Mouse (Mus musculus): ENCODE data around the gene Olfr476. TPM values are rescaled to one million over a fixed set of nuclear protein-coding genes. Genes with fewer than 3 reads are reported as not detected.
"Not testable (repeated sequence)": the region's sequence is repeated elsewhere in the genome, so short reads cannot be mapped to it uniquely, and the experiment has no call there.

The Olfr476 gene
- not detected for polyA plus RNA-seq (2012; fragmentation: generic; extraction: Trizol)
- long read RNA-seq, experiment 1 = 0 reads
- long read RNA-seq, experiment 2 = 0 reads

DNA sequence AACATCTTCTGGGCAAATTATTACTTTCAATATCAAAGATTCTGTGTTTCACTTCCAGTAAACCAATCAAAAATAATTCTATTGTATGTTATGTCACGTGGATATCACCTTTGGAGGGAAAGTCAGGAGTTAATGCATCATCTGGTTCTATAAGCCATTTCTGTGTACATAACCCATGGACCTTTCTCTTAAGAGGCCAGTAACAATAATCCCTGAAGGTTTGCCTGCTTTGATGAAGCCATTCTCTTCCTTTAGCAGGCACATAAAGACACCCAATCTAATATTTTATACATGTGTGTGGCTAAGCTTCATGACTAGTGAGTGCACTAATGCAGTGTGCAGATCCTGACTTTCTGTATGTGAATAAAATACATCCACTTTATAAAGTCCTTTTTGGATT, at the start of gene Olfr476:
TSS of gene Olfr476 (plus strand) at position 301 of the 400 bp plus-strand sequence.
- no peaks in the 10 kb centered on the region for H3K79me2 ChIP-seq (ENCODE audit: control insufficient read depth, insufficient read depth)
- H3K4me3 ChIP-seq (ENCODE audit: insufficient read depth, poor library complexity, severe bottlenecking) = no peak within 1 kb of the TSS
- no peak within 1 kb of the TSS for H3ac ChIP-seq (ENCODE audit: control insufficient read depth, insufficient read length, low read depth)
- no peaks in the 10 kb centered on the region for H3K79me3 ChIP-seq (ENCODE audit: low read depth)
- no peaks in the 10 kb centered on the region for H3K36me3 ChIP-seq (ENCODE audit: control insufficient read depth, insufficient read depth)
- no peaks in the 10 kb centered on the region for H3K27me3 ChIP-seq (ENCODE audit: control insufficient read depth, insufficient read depth, insufficient read length)
- no peak for TF ChIP-seq CEBPB (IDR thresholded peaks at IDR 0.05; ENCODE audit: low read depth)
- TF ChIP-seq FOSL1 (IDR thresholded peaks at IDR 0.05; ENCODE audit: insufficient read depth, low read length, poor library complexity, severe bottlenecking) = no peak
- no peak for TF ChIP-seq MAX (IDR thresholded peaks at IDR 0.05)
- no peak for TF ChIP-seq MYOD1 (IDR thresholded peaks at IDR 0.05; ENCODE audit: control insufficient read depth, insufficient read length, low read depth)
- TF ChIP-seq USF1 (IDR thresholded peaks at IDR 0.05; ENCODE audit: low read depth) = no peak
- TF ChIP-seq MYOG (IDR thresholded peaks at IDR 0.05; ENCODE audit: control insufficient read depth, extremely low read depth, insufficient read length) = no peak
- no peak for TF ChIP-seq CTCF (IDR thresholded peaks at IDR 0.05; ENCODE audit: control insufficient read depth, insufficient read depth, insufficient read length)

DNA sequence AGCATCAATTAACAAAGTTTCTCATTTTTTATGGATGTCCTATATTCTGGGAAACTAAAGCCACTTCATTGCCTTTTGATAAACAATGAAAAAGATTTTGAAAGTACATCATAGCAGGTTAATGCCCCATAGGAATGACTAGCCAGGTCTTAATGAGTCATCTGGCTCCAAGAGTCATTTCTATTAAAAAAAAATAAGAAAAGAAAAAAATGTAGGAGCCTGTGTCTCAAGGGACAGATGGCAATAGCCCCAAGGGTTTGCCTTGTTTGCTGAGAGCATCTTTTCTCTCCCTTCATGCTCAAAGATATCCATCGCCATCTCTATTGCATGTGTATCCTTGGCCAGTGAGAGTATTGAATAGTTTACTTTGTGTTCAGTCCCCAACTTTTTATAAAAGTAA, 34.5 kb upstream of the Olfr476 start, which contains the start of gene Olfr473:
TSS of gene Olfr473 (plus strand) at position 301 of the 400 bp plus-strand sequence.
- no peak within 1 kb of the TSS for H3ac ChIP-seq (ENCODE audit: control insufficient read depth, insufficient read length, low read depth)
- H3K4me3 ChIP-seq (ENCODE audit: insufficient read depth, poor library complexity, severe bottlenecking) = no peak within 1 kb of the TSS
- no peak for TF ChIP-seq USF1 (IDR thresholded peaks at IDR 0.05; ENCODE audit: low read depth)
- no peaks in the 10 kb centered on the region for H3K79me3 ChIP-seq (ENCODE audit: low read depth)
- no peaks in the 10 kb centered on the region for H3K36me3 ChIP-seq (ENCODE audit: control insufficient read depth, insufficient read depth)
- H3K27me3 ChIP-seq (ENCODE audit: control insufficient read depth, insufficient read depth, insufficient read length) = no peaks in the 10 kb centered on the region
- H3K79me2 ChIP-seq (ENCODE audit: control insufficient read depth, insufficient read depth) = no peaks in the 10 kb centered on the region

DNA sequence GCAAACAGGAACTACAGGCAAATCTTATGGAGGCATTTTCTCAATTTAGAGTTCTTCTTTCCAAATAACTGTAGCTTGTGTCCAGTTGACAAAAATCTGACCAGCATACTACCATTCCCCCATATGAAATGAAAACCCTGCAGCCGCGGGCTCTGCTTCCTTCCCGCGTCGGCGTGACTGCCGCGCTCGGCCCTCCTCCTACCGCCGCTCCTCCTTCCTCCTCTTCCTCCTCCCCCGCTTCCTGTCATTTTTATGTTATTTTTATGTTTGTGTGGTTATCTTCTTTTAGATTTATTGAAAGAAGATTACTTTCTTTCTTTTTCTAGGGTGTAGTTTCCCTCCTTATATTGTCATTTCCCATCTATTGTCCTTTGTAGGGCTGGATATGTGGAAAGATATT, 12.1 kb upstream of the Olfr476 start:
- H3K27me3 ChIP-seq (ENCODE audit: control insufficient read depth, insufficient read depth, insufficient read length); H3K36me3 ChIP-seq (ENCODE audit: control insufficient read depth, insufficient read depth); H3ac ChIP-seq (ENCODE audit: control insufficient read depth, insufficient read length, low read depth); H3K79me2 ChIP-seq (ENCODE audit: control insufficient read depth, insufficient read depth); H3K79me3 ChIP-seq (ENCODE audit: low read depth); H3K4me3 ChIP-seq (ENCODE audit: insufficient read depth, poor library complexity, severe bottlenecking): not testable (repeated sequence)

- Histone ChIP-seq H3ac (ENCODE audit: control insufficient read depth, insufficient read length, low read depth) (no peak within 1 kb of the TSS), H3K4me3 (ENCODE audit: insufficient read depth, poor library complexity, severe bottlenecking) (no peak within 1 kb of the TSS), H3K79me3 (ENCODE audit: low read depth) (no peaks in the 10 kb centered on the region), H3K36me3 (ENCODE audit: control insufficient read depth, insufficient read depth) (no peaks in the 10 kb centered on the region), H3K79me2 (ENCODE audit: control insufficient read depth, insufficient read depth) (no peaks in the 10 kb centered on the region), H3K27me3 (ENCODE audit: control insufficient read depth, insufficient read depth, insufficient read length) (no peaks in the 10 kb centered on the region)
- no peak for TF ChIP-seq FOSL1 (IDR thresholded peaks at IDR 0.05; ENCODE audit: insufficient read depth, low read length, poor library complexity, severe bottlenecking)
- no peak for TF ChIP-seq MAX (IDR thresholded peaks at IDR 0.05)
Observed at GRCm38 (mm10) chr7:107954343-107954742, 10.3 kb upstream of the Olfr476 start, which contains the start of gene Olfr474. TSS of gene Olfr474 (plus strand) at chr7:107954643.

- TF ChIP-seq MYOD1 (IDR thresholded peaks at IDR 0.05; ENCODE audit: control insufficient read depth, insufficient read length, low read depth) = no peak
- TF ChIP-seq CEBPB (IDR thresholded peaks at IDR 0.05; ENCODE audit: low read depth) = no peak
- TF ChIP-seq USF1 (IDR thresholded peaks at IDR 0.05; ENCODE audit: low read depth) = no peak
- no peak for TF ChIP-seq CTCF (IDR thresholded peaks at IDR 0.05; ENCODE audit: control insufficient read depth, insufficient read depth, insufficient read length)
- TF ChIP-seq FOSL1 (IDR thresholded peaks at IDR 0.05; ENCODE audit: insufficient read depth, low read length, poor library complexity, severe bottlenecking) = no peak
- TF ChIP-seq MYOG (IDR thresholded peaks at IDR 0.05; ENCODE audit: control insufficient read depth, extremely low read depth, insufficient read length) = no peak
- no peak for TF ChIP-seq MAX (IDR thresholded peaks at IDR 0.05)
- no peaks in the 10 kb centered on the region for H3K79me2 ChIP-seq (ENCODE audit: control insufficient read depth, insufficient read depth)
- H3K4me3 ChIP-seq (ENCODE audit: insufficient read depth, poor library complexity, severe bottlenecking) = no peak within 1 kb of the TSS
- no peaks in the 10 kb centered on the region for H3K79me3 ChIP-seq (ENCODE audit: low read depth)
- no peaks in the 10 kb centered on the region for H3K27me3 ChIP-seq (ENCODE audit: control insufficient read depth, insufficient read depth, insufficient read length)
- no peak within 1 kb of the TSS for H3ac ChIP-seq (ENCODE audit: control insufficient read depth, insufficient read length, low read depth)
- H3K36me3 ChIP-seq (ENCODE audit: control insufficient read depth, insufficient read depth) = no peaks in the 10 kb centered on the region
Observed at GRCm38 (mm10) chr7:107986393-107986792, 21.8 kb downstream of the Olfr476 start, which contains the start of gene Olfr477. TSS of gene Olfr477 (plus strand) at chr7:107986693.

DNA sequence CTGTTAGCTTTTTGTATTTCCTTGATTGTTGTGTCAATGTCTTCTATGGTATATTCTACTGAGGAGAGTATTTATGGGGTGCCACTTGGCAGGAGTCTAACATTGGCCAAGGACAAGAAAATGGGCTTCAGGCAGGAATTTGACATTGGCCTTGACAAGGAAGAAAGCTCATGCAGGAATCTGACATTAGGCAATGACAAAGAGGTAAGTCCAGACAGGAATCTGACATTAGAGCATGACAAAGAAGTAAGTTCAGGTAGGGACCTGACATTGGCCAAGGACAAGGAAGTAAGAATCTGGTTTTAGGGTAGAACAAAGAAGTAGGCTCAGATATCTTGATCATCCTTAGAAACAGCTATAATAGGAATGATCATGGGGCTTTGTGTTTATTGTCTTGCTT, 49.7 kb downstream of the Olfr476 start:
- not testable (repeated sequence) for H3K36me3 ChIP-seq (ENCODE audit: control insufficient read depth, insufficient read depth); H3K27me3 ChIP-seq (ENCODE audit: control insufficient read depth, insufficient read depth, insufficient read length); H3K79me3 ChIP-seq (ENCODE audit: low read depth); H3K79me2 ChIP-seq (ENCODE audit: control insufficient read depth, insufficient read depth); H3ac ChIP-seq (ENCODE audit: control insufficient read depth, insufficient read length, low read depth); H3K4me3 ChIP-seq (ENCODE audit: insufficient read depth, poor library complexity, severe bottlenecking)

Other genes starting within 250 kb of the Olfr476 start
- not detected for gene Cyb5r2, start 206.8 kb upstream of the Olfr476 start, polyA plus RNA-seq (2012; fragmentation: generic; extraction: Trizol)
- not detected for gene Ovch2, start 163.6 kb upstream of the Olfr476 start, polyA plus RNA-seq (2012; fragmentation: generic; extraction: Trizol)
- not detected for gene Olfr467, start 152.5 kb upstream of the Olfr476 start, polyA plus RNA-seq (2012; fragmentation: generic; extraction: Trizol)
- not detected for gene Olfr469, start 139.3 kb upstream of the Olfr476 start, polyA plus RNA-seq (2012; fragmentation: generic; extraction: Trizol)
- not detected for gene Olfr470, start 117.3 kb upstream of the Olfr476 start, polyA plus RNA-seq (2012; fragmentation: generic; extraction: Trizol)
- gene Olfr472, start 66.9 kb upstream of the Olfr476 start, polyA plus RNA-seq (2012; fragmentation: generic; extraction: Trizol) = not detected
- gene Olfr473, start 34.4 kb upstream of the Olfr476 start, polyA plus RNA-seq (2012; fragmentation: generic; extraction: Trizol) = not detected
- gene Olfr474, start 10.2 kb upstream of the Olfr476 start, polyA plus RNA-seq (2012; fragmentation: generic; extraction: Trizol) = not detected
- not detected for gene Olfr477, start 21.9 kb downstream of the Olfr476 start, polyA plus RNA-seq (2012; fragmentation: generic; extraction: Trizol)
- gene Olfr478, start 69.2 kb downstream of the Olfr476 start, polyA plus RNA-seq (2012; fragmentation: generic; extraction: Trizol) = not detected
- not detected for gene Olfr479, start 85.9 kb downstream of the Olfr476 start, polyA plus RNA-seq (2012; fragmentation: generic; extraction: Trizol)
- gene Olfr480, start 102.5 kb downstream of the Olfr476 start, polyA plus RNA-seq (2012; fragmentation: generic; extraction: Trizol) = not detected
- not detected for gene Olfr481, start 115.1 kb downstream of the Olfr476 start, polyA plus RNA-seq (2012; fragmentation: generic; extraction: Trizol)
- 0.01 TPM for gene Olfr482, start 132.8 kb downstream of the Olfr476 start, polyA plus RNA-seq (2012; fragmentation: generic; extraction: Trizol)
- gene Olfr483, start 136.0 kb downstream of the Olfr476 start, polyA plus RNA-seq (2012; fragmentation: generic; extraction: Trizol) = not detected
- gene Olfr484, start 162.6 kb downstream of the Olfr476 start, polyA plus RNA-seq (2012; fragmentation: generic; extraction: Trizol) = not detected
- gene Olfr485, start 195.1 kb downstream of the Olfr476 start, polyA plus RNA-seq (2012; fragmentation: generic; extraction: Trizol) = not detected
- gene Olfr486, start 207.9 kb downstream of the Olfr476 start, polyA plus RNA-seq (2012; fragmentation: generic; extraction: Trizol) = not detected
- gene Olfr487, start 249.8 kb downstream of the Olfr476 start, polyA plus RNA-seq (2012; fragmentation: generic; extraction: Trizol) = not detected

Data from C2C12 (cell line).